Mouse (Mus musculus) kidney, embryonic 15.5 days (tissue): ENCODE measurements at regions not wholly inside any gene's neighbourhood (a gene's known extent, or its start where the extent isn't known, plus 50 kb on each side); places are given as distances from the start of the nearest gene placed in this dataset.

Experiments
- ATAC-seq: fragments of 200-750 bp; cut with Nextera tagmentation; replicated peaks from 2 replicates; pipeline ENCODE4 v1.8.0; 2017; ENCODE audit warnings: moderate TSS enrichment; ENCODE audit not compliant: low FRiP score
- H3K27ac ChIP-seq: fragments of 300-500 bp; sonication (generic); 2 replicates; pipeline ENCODE4 v1.5.1; 2015; ENCODE audit warnings: mild to moderate bottlenecking, inconsistent platforms
- H3K27me3 ChIP-seq: fragments of 300-500 bp; sonication (generic); 2 replicates; pipeline ENCODE4 v1.6.1; 2015; ENCODE audit warnings: inconsistent platforms
- H3K36me3 ChIP-seq: fragments of 300-500 bp; sonication (generic); 2 replicates; pipeline ENCODE4 v1.6.1; 2015; ENCODE audit warnings: inconsistent platforms
- H3K4me1 ChIP-seq: fragments of 300-500 bp; sonication (generic); 2 replicates; pipeline ENCODE4 v1.6.1; 2015; ENCODE audit warnings: inconsistent platforms
- H3K4me2 ChIP-seq: fragments of 300-500 bp; sonication (generic); 2 replicates; pipeline ENCODE4 v1.6.1; 2015; ENCODE audit warnings: moderate library complexity, mild to moderate bottlenecking, inconsistent platforms
- H3K4me3 ChIP-seq: fragments of 300-500 bp; sonication (generic); replicated peaks from 2 replicates; pipeline ENCODE4 v1.5.1; 2015; ENCODE audit warnings: mild to moderate bottlenecking, inconsistent platforms
- H3K9ac ChIP-seq: fragments of 300-500 bp; sonication (generic); 2 replicates; pipeline ENCODE4 v1.6.1; 2015; ENCODE audit warnings: mild to moderate bottlenecking, inconsistent platforms
- H3K9me3 ChIP-seq: fragments of 300-500 bp; sonication (generic); replicated peaks from 2 replicates; pipeline ENCODE4 v1.6.1; 2016; ENCODE audit warnings: inconsistent platforms
- WGBS: fragments of 180-500 bp; shearing (Covaris S2); methylation state at CpG from one replicate; pipeline ENCODE4 v1.1.7; 2015; ENCODE audit warnings: mixed read lengths; 5-methylcytosine and 5-hydroxymethylcytosine counted together

DNA sequence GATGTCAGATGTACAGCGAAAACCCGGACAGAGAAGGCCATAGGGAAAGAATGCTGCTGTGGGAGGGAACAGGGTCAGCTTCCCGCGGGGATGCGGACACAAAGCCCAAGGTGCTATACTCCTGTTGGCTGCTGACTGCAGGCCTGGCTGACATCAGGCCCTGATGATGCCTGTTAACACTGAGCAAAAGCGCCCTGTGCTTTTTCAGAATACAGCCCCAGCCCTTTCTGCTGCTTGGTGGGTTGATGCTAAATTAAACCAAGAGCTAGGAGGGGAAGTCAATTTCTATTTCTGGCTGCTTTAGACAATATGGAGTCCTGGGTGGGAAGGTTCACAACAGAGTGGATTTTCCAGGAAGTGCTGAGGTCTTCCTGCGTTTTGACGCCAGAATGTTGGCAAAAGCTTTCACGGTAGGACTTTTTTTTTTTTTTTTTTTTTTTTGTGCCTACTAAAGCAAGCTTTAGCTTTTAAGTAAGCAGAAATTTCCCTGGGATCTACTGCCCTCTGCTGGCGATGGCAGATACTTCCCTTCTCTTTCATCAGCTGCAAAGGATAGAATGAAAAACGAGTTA lies 302.2 kb upstream of the Arglu1 start:
- WGBS = 4% methylated on average over 11 of the region's 11 CpGs
- Histone ChIP-seq H3K4me2 (peak overlapping the region; percentile 32), H3K4me1 (peaks cover 59% of the 10 kb centered on the region), H3K36me3 (no peaks in the 10 kb centered on the region), H3K9me3 (no peaks in the 10 kb centered on the region), H3K4me3 (no peak overlapping the region), H3K27ac (peak overlapping the region; percentile 78), H3K9ac (0 out of 2 replicates have a peak overlapping the region, but pooled peaks have one; percentile 5), H3K27me3 (no peaks in the 10 kb centered on the region)
- ATAC-seq = peak; percentile 20

DNA sequence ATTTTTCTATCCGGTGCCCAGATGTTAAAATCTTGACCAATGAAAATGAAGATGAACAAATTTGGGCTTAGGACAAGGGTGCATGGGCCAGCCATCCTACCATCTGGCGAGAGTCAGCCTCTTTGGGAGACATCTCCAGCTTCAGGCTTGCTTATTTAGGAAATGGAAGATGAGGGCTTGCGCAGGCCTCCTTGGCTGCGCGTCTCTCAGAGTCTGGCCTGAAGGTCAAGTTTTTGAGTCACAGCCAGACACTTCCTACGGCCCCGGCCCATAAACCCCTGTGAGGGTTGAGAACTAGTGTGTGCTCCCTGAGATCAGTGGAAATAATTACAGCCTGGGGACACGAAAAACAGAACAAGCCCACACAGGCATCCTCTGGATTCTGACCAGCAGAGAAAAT lies 300.7 kb upstream of the Arglu1 start:
- 40% methylated on average over 8 of the region's 8 CpGs for WGBS
- ATAC-seq = no peak
- no peak overlapping the region for H3K9ac ChIP-seq
- 0 out of 2 replicates have a peak overlapping the region, but pooled peaks have one; percentile 18 for H3K27ac ChIP-seq
- no peak overlapping the region for H3K4me2 ChIP-seq
- H3K36me3 ChIP-seq = no peaks in the 10 kb centered on the region
- H3K4me1 ChIP-seq = peaks cover 50% of the 10 kb centered on the region
- no peaks in the 10 kb centered on the region for H3K27me3 ChIP-seq
- no peaks in the 10 kb centered on the region for H3K9me3 ChIP-seq
- H3K4me3 ChIP-seq = no peak overlapping the region

DNA sequence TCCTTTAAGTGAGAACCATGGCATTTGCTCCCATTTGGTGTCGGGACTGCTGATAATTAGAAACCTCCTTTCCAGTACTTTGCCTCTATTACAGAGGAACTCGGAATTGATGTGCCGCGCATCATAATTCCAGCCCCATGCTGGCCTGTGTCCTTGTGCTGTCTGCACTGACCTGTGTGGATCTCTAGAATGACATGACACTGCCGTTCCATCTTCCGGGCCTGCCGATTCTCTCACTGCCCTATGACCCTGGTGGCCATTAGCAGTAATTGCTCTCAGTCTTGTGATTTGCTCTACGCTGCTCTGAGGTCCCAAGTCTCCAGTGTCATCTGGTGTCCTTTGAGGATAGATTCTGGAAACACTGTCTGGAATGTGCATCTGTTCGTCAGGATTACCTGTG lies 295.7 kb upstream of the Arglu1 start:
- WGBS = 41% methylated on average over 9 of the region's 9 CpGs
- Histone ChIP-seq H3K4me1 (peaks cover 10% of the 10 kb centered on the region), H3K27ac (no peak overlapping the region), H3K9ac (no peak overlapping the region), H3K4me3 (no peak overlapping the region), H3K9me3 (no peaks in the 10 kb centered on the region), H3K27me3 (peaks cover 12% of the 10 kb centered on the region; the same call in 1 of the 2 replicates), H3K4me2 (no peak overlapping the region), H3K36me3 (no peaks in the 10 kb centered on the region)
- no peak for ATAC-seq

DNA sequence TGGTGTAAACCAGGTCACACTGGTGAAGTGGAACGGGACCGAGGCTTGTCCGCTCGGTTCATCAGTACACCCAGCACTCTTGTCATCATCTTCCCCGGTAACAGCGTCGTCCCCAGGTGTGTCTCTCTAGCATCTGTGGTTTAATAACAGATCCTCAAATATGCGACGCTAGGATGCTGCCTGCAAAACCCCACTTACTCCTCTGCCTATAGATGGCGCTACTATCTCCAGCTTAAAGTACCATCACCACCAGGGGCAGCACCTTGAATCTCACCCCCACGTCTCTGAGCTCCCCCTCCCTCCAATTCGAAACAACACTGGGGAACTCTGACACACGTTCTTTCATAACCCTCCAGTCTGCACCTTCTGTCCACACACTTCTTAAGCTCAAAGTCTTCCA lies 295.1 kb upstream of the Arglu1 start:
- WGBS = 84% methylated on average over 13 of the region's 13 CpGs

DNA sequence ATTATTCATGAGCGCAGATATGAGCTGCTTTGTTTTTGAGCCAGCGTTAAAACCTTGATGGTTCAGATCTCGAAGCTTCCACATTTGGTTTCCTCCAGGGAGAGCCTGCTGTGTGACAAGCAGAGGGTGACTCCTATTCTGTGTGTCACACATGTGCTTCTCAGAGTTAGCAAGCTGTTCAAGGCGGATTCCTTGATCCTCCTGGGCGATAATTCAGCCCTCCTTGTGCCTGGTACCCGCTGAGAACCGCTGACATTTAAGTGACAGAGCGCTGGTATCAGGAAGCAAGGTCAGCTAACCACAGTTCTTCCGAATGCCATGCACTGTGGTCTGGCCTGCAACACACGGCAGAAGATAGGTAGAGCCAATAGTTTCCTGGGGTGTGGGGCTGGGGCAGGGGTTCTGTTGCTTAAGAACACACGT lies 294.5 kb upstream of the Arglu1 start:
- WGBS = 51% methylated on average over 11 of the region's 11 CpGs
- H3K9me3 ChIP-seq = no peaks in the 10 kb centered on the region
- H3K4me1 ChIP-seq = peaks cover 3% of the 10 kb centered on the region; the same call in 1 of the 2 replicates
- no peak for ATAC-seq
- H3K36me3 ChIP-seq = no peaks in the 10 kb centered on the region
- no peak overlapping the region for H3K4me3 ChIP-seq
- no peak overlapping the region for H3K4me2 ChIP-seq
- H3K27me3 ChIP-seq = peaks cover 12% of the 10 kb centered on the region; the same call in 1 of the 2 replicates
- no peak overlapping the region for H3K27ac ChIP-seq
- H3K9ac ChIP-seq = no peak overlapping the region

More for the DNA sequence above, 295.1 kb upstream of the Arglu1 start:
- Histone ChIP-seq H3K27me3 (peaks cover 12% of the 10 kb centered on the region; the same call in 1 of the 2 replicates), H3K9me3 (no peaks in the 10 kb centered on the region), H3K27ac (no peak overlapping the region), H3K36me3 (no peaks in the 10 kb centered on the region), H3K4me2 (no peak overlapping the region), H3K9ac (no peak overlapping the region), H3K4me3 (no peak overlapping the region), H3K4me1 (peaks cover 4% of the 10 kb centered on the region)
- 0 out of 2 replicates have a peak, but pooled peaks have one; percentile 37 for ATAC-seq

DNA sequence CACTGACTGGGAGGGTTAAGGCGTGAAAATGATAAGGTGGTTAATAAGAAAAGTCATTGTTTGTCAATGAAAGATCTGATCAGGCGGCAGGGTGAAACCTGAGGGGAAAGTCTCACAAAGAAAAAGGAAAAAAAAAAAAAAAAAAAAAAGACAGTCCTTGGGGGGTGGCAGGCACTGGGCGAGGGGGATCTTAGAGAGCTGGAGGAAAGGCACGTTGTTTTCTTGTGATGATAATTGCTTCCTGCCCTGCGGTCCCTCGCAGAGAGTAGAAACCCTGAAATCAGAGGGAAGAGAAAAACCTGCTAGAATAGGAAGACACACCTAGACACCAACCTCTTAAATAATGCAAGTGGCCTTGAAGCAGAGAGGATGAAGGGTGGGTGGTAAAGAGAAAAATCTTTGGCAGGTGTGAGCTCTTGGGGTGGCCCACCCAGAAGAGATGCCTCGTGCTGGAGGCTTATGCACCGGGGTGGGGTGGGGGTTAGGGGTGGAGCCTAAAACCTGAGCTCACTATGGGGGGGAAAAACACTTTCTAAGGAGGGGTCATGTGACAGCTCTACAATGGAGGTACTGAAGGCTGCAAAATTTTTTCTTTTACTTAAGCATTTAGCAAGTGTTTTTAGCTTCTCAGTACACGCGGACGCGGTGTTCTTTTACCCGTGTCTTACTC lies 294.0 kb upstream of the Arglu1 start:
- H3K4me1 ChIP-seq = peaks cover 3% of the 10 kb centered on the region; the same call in 1 of the 2 replicates
- WGBS = 35% methylated on average over 13 of the region's 13 CpGs
- no peak for ATAC-seq
- no peaks in the 10 kb centered on the region for H3K36me3 ChIP-seq
- no peak overlapping the region for H3K27ac ChIP-seq
- H3K9ac ChIP-seq = no peak overlapping the region
- H3K27me3 ChIP-seq = peaks cover 12% of the 10 kb centered on the region; the same call in 1 of the 2 replicates
- no peak overlapping the region for H3K4me2 ChIP-seq
- no peaks in the 10 kb centered on the region for H3K9me3 ChIP-seq
- no peak overlapping the region for H3K4me3 ChIP-seq

DNA sequence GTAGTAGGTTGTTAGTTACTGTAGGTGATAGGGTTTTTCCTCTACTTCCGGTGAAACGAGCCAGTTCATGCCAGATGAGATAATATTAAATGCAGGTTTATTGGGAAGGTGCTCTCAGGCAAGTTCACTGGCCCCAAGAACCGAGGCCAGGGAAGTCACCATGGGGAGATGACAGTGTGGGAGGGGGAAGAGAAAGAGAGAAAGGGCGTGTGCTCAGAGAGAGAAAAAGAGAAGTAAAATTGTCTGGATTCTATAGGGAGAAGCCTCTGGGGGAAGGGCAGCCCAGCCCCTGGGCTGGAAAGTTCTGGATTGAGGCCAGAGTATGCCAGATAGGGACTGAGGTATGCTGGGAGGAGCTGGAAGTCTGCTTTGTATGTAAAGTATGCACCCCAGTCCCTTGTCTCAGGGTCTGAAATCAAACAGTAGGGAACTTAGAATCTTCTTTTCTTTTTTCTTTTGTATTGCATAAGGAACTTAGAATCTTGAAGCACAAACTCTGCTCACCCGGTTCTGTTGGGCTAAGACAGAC lies 292.9 kb upstream of the Arglu1 start:
- no peak for ATAC-seq
- no peaks in the 10 kb centered on the region for H3K36me3 ChIP-seq
- H3K9me3 ChIP-seq = no peaks in the 10 kb centered on the region
- H3K27me3 ChIP-seq = peaks cover 12% of the 10 kb centered on the region; the same call in 1 of the 2 replicates
- 61% methylated on average over 5 of the region's 5 CpGs for WGBS
- H3K4me1 ChIP-seq = peaks cover 3% of the 10 kb centered on the region; the same call in 1 of the 2 replicates
- no peak overlapping the region for H3K9ac ChIP-seq
- no peak overlapping the region for H3K27ac ChIP-seq
- H3K4me3 ChIP-seq = no peak overlapping the region
- no peak overlapping the region for H3K4me2 ChIP-seq

DNA sequence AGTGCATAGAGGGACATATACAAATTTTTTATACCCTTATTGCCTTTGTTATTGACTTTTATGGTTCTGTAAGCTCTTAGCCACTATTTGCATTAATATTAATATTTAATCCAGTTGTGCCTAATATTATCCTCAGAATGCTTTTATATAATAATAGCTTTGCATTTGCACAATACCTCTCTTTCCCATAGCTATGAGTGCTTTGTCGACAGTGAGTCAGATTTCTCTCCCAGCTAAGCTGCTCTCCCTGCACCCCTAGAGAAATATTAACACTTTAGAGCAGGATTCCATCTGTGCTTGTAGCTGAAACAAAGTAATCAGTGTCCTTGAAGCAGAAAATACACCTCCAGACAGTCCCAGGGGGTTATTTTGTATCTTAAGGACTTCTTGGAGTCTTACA lies 288.6 kb upstream of the Arglu1 start:
- Histone ChIP-seq H3K4me2 (no peak overlapping the region), H3K27ac (no peak overlapping the region), H3K4me1 (no peaks in the 10 kb centered on the region), H3K9ac (no peak overlapping the region), H3K4me3 (no peak overlapping the region), H3K9me3 (no peaks in the 10 kb centered on the region), H3K27me3 (0 out of 2 replicates have a peak, but pooled peaks cover 4% of the 10 kb centered on the region), H3K36me3 (no peaks in the 10 kb centered on the region)
- ATAC-seq = no peak
- WGBS = 43% methylated on average over 1 of the region's 1 CpGs

DNA sequence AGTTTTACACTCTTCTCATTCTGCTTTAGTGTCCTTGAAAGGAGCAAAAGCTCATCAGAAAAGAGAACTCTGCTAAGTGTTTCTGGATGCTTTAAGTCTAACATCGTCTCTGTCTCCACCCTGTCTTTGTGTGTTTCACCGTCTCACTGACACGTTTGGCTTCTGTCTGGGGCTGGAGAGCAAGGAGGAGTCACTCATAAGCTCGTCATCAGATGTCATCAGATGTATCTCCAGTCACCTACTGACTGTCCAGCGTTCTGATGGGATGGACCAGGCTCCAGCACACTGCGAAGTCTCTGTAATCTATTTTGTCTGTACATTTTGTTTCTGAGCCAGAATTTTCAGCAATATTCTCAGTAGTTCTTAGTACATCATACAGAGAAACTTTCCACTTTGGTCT lies 283.4 kb upstream of the Arglu1 start:
- no peak overlapping the region for H3K27ac ChIP-seq
- H3K36me3 ChIP-seq = no peaks in the 10 kb centered on the region
- no peak overlapping the region for H3K4me3 ChIP-seq
- no peaks in the 10 kb centered on the region for H3K9me3 ChIP-seq
- ATAC-seq = no peak
- 68% methylated on average over 6 of the region's 6 CpGs for WGBS
- no peaks in the 10 kb centered on the region for H3K27me3 ChIP-seq
- H3K4me1 ChIP-seq = no peaks in the 10 kb centered on the region
- H3K4me2 ChIP-seq = no peak overlapping the region
- no peak overlapping the region for H3K9ac ChIP-seq

DNA sequence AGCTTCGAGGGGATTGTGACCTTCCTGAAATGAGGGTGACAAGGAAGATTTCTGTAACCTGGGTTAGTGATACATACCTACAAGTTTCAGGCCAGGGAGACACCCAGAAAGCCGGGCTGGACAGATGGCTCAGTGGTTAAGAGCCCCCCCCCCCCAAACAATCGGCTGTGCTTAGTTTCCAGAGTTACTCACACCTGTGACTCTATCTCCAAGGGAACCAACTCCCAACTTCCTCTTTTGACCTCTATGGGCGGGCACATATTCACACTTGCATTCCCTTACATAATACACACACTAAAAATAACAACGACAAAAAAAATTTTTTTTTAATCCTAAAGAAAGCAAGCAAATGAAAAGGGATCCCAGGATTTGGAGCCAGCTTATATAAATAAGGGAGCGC lies 283.0 kb upstream of the Arglu1 start:
- no peak for ATAC-seq
- 66% methylated on average over 6 of the region's 6 CpGs for WGBS
- Histone ChIP-seq H3K27me3 (no peaks in the 10 kb centered on the region), H3K4me2 (no peak overlapping the region), H3K9ac (no peak overlapping the region), H3K4me1 (no peaks in the 10 kb centered on the region), H3K9me3 (no peaks in the 10 kb centered on the region), H3K4me3 (no peak overlapping the region), H3K27ac (no peak overlapping the region), H3K36me3 (no peaks in the 10 kb centered on the region)

DNA sequence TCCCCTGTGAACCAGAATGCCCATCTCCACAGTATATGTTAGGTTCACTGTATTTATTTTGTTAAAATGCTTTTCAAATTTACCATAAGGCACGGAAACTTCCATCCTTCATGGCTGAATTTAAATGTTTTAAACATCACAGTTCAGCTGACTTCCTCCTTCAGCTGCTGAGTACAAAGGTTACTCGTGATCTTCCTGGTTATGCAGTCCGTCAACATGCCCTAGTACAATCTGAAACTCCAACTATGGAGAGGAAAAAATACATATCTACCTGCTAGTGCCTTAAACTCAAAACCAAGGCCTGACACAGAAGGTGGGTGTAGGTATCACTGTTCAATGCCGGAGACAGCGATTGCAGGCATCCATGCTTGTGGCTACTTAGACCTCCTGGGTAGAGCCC lies 280.5 kb upstream of the Arglu1 start:
- Histone ChIP-seq H3K36me3 (no peaks in the 10 kb centered on the region), H3K9me3 (no peaks in the 10 kb centered on the region), H3K4me1 (peaks cover 4% of the 10 kb centered on the region; the same call in 1 of the 2 replicates), H3K4me3 (no peak overlapping the region), H3K4me2 (no peak overlapping the region), H3K27ac (no peak overlapping the region), H3K27me3 (no peaks in the 10 kb centered on the region), H3K9ac (no peak overlapping the region)
- 83% methylated on average over 5 of the region's 5 CpGs for WGBS
- ATAC-seq = no peak

DNA sequence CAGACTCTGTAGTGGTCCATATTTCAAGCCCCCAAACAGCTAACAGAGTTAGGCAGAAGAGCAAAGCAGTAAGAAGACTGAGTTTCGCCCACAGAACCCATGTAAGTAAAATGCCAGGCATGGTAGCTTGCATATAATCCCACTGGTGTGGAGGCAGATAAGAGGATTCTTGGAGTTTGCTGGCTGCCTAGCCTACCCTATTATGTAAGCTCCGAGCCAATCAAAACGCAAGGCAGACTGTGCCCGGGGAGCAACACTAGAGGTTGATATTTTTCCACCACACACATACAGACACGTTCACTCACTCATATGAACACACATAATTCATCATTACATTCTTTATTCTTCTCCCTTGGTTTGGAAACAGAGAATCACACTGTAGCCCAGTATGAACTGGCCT lies 280.0 kb upstream of the Arglu1 start:
- Histone ChIP-seq H3K4me3 (no peak overlapping the region), H3K27ac (no peak overlapping the region), H3K27me3 (no peaks in the 10 kb centered on the region), H3K9me3 (no peaks in the 10 kb centered on the region), H3K9ac (no peak overlapping the region), H3K4me1 (peaks cover 5% of the 10 kb centered on the region; the same call in 1 of the 2 replicates), H3K4me2 (no peak overlapping the region), H3K36me3 (no peaks in the 10 kb centered on the region)
- WGBS = 89% methylated on average over 5 of the region's 5 CpGs
- ATAC-seq = no peak
